Mouse (Mus musculus) kidney, embryonic 16.5 days (tissue): ENCODE measurements at regions not wholly inside any gene's neighbourhood (a gene's known extent, or its start where the extent isn't known, plus 50 kb on each side); places are given as distances from the start of the nearest gene placed in this dataset.

Source experiments
- ATAC-seq: fragments of 200-750 bp; cut with Nextera tagmentation; 2 replicates; pipeline ENCODE4 v1.8.0; 2017; ENCODE audit warnings: moderate TSS enrichment; ENCODE audit not compliant: low FRiP score, low TSS enrichment
- H3K27ac ChIP-seq: fragments of 300-500 bp; sonication (generic); 2 replicates; pipeline ENCODE4 v1.5.1; 2014; ENCODE audit warnings: low read length
- H3K27me3 ChIP-seq: fragments of 300-500 bp; sonication (generic); 2 replicates; pipeline ENCODE4 v1.6.1; 2014; ENCODE audit warnings: low read length, control low read depth, mixed read lengths; ENCODE audit not compliant: insufficient read depth
- H3K36me3 ChIP-seq: fragments of 300-500 bp; sonication (generic); 2 replicates; pipeline ENCODE4 v1.6.1; 2014; ENCODE audit warnings: low read length, control low read depth, mixed read lengths; ENCODE audit not compliant: insufficient read depth
- H3K4me1 ChIP-seq: fragments of 300-500 bp; sonication (generic); 2 replicates; pipeline ENCODE4 v1.6.1; 2014; ENCODE audit warnings: low read length, control low read depth, mixed read lengths; ENCODE audit not compliant: insufficient read depth
- H3K4me2 ChIP-seq: fragments of 300-500 bp; sonication (generic); replicated peaks from 2 replicates; pipeline ENCODE4 v1.6.1; 2014; ENCODE audit warnings: low read depth, low read length
- H3K4me3 ChIP-seq: fragments of 300-500 bp; sonication (generic); 2 replicates; pipeline ENCODE4 v1.5.1; 2014; ENCODE audit warnings: mild to moderate bottlenecking, low read length
- H3K9ac ChIP-seq: fragments of 300-500 bp; sonication (generic); replicated peaks from 2 replicates; pipeline ENCODE4 v1.6.1; 2014; ENCODE audit warnings: low read length
- H3K9me3 ChIP-seq: fragments of 300-500 bp; sonication (generic); 2 replicates; pipeline ENCODE4 v1.6.1; 2016; ENCODE audit warnings: low read length, control low read depth
- WGBS: fragments of 180-500 bp; shearing (Covaris S2); extraction: QIAGEN DNeasy Blood & Tissue Kit; methylation state at CpG from one replicate; pipeline ENCODE4 v1.1.7; 2014; 5-methylcytosine and 5-hydroxymethylcytosine counted together

DNA sequence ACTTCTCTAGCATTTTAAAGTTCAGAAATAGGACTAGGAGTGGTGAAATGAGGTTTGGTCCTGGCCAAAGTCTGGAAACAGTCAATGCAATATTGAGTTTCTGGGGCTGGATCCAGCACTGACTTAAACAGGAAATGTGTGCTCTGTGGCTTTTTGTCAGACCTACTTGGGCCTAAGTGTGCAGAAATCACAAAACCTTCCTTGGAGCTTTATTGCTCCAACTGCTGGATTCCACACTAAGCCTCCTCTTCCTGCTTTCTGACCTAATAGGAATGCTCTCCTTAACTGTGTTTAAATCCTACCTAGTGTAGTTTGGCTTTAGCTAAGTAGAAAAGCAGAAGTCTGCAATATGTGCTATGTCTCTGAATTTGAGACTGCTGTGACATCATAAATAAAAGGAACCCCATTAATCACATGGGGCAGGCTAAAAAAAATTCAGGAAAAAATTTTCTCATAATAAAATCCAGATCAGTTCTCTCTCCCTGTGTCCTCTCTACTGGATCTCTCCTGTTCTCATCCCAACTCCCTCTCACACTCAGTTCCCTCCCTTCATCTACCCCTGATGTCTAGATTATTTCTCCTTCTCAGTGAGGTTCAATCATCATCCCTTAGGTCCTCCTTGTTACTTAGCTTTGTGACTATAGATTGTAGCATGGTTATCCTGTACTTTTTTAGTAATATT lies 268.0 kb upstream of the Col3a1 start:
- Histone ChIP-seq H3K4me2 (no peak overlapping the region), H3K27me3 (no peaks in the 10 kb centered on the region), H3K27ac (no peak overlapping the region), H3K4me1 (no peaks in the 10 kb centered on the region), H3K9me3 (no peaks in the 10 kb centered on the region), H3K9ac (no peak overlapping the region), H3K36me3 (no peaks in the 10 kb centered on the region), H3K4me3 (no peak overlapping the region)
- ATAC-seq = no peak

DNA sequence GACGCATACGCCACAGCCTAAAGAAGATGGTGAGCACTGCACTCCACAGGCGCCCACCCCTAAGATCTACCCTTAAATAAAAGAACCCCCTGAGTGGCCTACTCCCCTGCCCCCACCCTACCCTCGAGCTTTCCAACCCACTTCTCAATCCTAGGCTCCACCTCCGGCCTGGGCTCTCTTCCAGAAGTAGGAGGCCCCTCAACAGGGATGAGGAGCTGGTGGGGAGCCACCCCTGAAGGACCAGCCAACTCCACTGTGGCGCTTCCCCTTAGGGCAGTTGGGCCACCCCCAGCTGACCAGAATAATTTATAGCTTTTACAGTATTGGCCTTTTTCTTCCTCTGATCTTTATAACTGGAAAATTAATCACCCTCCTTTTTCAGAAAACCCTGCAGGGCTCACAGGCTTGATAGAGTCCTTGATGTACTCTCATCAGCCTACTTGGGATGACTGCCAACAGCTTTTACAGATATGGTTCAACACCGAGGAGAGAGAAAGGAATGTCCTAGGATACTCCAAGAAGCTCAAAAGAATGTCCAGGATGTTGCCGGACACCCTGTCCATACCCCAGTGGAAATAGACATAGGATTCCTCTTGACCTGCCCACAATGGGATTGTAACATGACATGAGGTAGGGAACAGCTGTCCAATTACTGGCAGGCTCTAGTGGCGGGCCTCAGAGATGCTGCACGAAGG lies 220.3 kb upstream of the Col3a1 start:
- H3K9ac ChIP-seq = no peak overlapping the region
- H3K4me1 ChIP-seq = no peaks in the 10 kb centered on the region
- H3K27me3 ChIP-seq = no peaks in the 10 kb centered on the region
- H3K4me2 ChIP-seq = no peak overlapping the region
- ATAC-seq = peak; percentile 84
- 72% methylated on average over 10 of the region's 10 CpGs for WGBS
- H3K36me3 ChIP-seq = no peaks in the 10 kb centered on the region
- H3K9me3 ChIP-seq = no peaks in the 10 kb centered on the region
- H3K27ac ChIP-seq = no peak overlapping the region
- H3K4me3 ChIP-seq = no peak overlapping the region

DNA sequence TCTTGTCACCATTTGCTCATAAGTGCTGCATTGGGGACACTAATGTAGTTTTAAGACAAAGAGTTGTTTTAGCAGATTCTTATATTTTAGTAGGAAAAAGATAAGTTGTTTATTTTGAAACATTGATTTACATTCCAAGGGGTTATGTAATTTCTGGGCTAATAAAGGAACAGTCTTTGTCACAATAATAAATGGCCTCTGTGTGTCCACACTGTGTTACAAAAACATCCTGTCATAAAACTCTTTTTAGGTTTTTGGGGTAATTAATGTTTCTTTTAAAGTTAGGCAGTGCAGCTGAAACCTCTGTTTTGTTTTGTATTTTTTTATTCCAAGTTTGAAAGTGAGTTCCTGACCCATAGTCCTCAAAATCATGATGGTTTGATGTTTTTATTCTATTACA lies 210.4 kb upstream of the Col3a1 start:
- peak; percentile 73; the same call in 1 of the 2 replicates for ATAC-seq
- no peaks in the 10 kb centered on the region for H3K36me3 ChIP-seq
- no peak overlapping the region for H3K9ac ChIP-seq
- H3K4me3 ChIP-seq = no peak overlapping the region
- H3K27me3 ChIP-seq = no peaks in the 10 kb centered on the region
- H3K9me3 ChIP-seq = peaks cover 2% of the 10 kb centered on the region; the same call in 1 of the 2 replicates
- H3K27ac ChIP-seq = no peak overlapping the region
- H3K4me1 ChIP-seq = no peaks in the 10 kb centered on the region
- no peak overlapping the region for H3K4me2 ChIP-seq

DNA sequence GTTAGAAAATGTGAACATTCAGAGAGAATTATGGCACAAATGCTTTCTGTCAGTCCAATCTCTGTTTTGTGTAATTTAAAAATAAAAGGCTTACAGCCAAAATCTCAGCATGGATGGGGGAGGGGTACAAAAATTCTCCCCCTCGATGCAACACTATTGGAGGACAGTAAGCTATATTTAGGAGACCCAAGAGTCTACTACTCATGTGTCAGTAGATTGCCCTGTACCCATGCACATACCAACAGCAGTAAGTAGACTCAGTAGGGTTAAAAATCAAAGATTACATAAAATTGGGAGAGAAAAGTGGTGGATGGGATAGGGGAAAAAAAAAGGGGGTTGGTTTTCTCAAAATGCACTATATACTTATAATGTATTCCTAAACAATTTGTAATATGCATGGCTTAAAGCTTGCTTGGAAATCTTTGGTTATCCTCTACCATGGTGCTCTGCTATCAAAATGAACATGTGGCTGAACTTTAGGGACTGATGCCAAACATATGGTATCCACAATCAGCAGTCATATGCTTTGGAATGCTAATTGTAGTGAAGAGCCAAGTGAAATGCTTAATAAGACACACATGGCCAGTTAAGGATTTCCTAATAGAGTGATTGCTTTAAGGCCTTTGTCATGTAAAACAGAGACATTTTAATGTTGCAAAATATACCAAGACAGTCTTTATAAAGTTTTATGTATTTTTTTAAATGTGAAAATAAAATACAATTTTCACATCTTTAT lies 194.8 kb upstream of the Col3a1 start:
- Histone ChIP-seq H3K27ac (no peak overlapping the region), H3K9me3 (no peaks in the 10 kb centered on the region), H3K4me3 (no peak overlapping the region), H3K27me3 (no peaks in the 10 kb centered on the region), H3K9ac (no peak overlapping the region), H3K4me1 (no peaks in the 10 kb centered on the region), H3K36me3 (no peaks in the 10 kb centered on the region), H3K4me2 (no peak overlapping the region)
- WGBS = 59% methylated on average over 1 of the region's 1 CpGs
- ATAC-seq = peak; percentile 23; the same call in 1 of the 2 replicates

DNA sequence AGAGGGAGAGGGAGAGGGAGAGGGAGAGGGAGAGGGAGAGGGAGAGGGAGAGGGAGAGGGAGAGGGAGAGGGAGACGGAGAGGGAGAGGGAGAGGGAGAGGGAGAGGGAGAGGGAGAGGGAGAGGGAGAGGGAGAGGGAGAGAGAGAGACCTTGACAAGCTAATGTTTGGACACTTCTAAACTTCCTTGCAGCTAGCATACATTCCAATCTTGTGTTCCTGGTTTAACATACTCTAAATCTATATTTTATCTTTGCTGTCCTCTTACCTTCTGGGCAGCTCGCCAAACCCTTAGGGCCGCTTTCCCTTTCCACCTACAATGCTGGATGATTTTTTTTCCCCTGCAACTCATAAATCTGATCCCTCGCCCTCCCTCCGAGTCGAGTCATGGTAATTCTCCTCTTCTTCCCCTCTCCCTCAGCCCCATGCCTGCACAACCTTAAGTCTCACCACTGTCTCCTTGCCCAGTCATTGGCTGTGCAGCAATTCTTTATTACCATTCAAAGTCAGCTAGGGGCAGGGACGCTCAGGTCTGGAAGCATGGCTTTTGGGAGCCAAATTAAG lies 176.1 kb upstream of the Col3a1 start:
- no peaks in the 10 kb centered on the region for H3K4me1 ChIP-seq
- no peak overlapping the region for H3K4me2 ChIP-seq
- H3K4me3 ChIP-seq = no peak overlapping the region
- no peaks in the 10 kb centered on the region for H3K27me3 ChIP-seq
- peak; percentile 70; the same call in 1 of the 2 replicates for ATAC-seq
- H3K27ac ChIP-seq = no peak overlapping the region
- H3K36me3 ChIP-seq = no peaks in the 10 kb centered on the region
- H3K9ac ChIP-seq = no peak overlapping the region
- H3K9me3 ChIP-seq = no peaks in the 10 kb centered on the region
- 30% methylated on average over 6 of the region's 7 CpGs for WGBS

DNA sequence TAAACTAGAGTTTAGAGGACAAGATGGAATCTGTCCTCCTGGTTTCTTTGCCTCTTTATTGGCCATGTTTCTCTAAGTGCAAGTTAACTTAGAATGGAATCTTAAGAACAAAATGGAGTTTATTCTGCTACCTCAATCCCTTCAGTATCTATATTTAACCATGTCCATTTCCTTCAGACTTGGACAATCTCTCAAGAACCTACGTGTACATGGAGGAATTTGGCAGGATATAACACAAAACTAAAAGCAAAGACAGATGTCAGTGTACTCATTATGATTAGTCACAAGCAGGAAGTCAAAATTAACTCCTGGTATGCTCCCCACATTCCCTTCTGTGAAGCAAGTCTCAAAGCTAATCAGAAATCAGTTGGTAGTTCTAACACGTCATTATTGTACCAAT lies 164.3 kb upstream of the Col3a1 start:
- no peaks in the 10 kb centered on the region for H3K36me3 ChIP-seq
- no peak for ATAC-seq
- no peaks in the 10 kb centered on the region for H3K9me3 ChIP-seq
- H3K4me2 ChIP-seq = no peak overlapping the region
- WGBS = 66% methylated on average over 2 of the region's 2 CpGs
- no peaks in the 10 kb centered on the region for H3K4me1 ChIP-seq
- no peak overlapping the region for H3K9ac ChIP-seq
- H3K4me3 ChIP-seq = no peak overlapping the region
- no peak overlapping the region for H3K27ac ChIP-seq
- no peaks in the 10 kb centered on the region for H3K27me3 ChIP-seq

DNA sequence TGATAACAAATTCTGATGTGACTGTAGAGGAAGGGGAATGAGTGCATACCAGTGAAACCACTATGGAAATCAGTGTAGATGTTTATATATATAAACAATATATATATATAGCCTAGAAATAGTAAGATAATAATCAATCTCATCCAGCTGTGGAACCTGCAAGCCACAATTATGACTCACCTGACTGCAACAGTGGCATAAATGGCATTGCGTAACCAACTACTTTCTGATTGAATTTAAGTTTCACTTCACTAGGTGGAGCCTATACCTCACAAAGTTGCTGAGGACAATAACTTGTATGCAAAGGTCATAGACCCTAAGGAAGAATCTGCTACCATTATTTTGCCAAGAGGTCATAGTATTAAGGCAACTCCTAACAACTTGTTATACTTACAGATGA lies 129.7 kb upstream of the Col3a1 start:
- no peak for ATAC-seq
- Histone ChIP-seq H3K27me3 (no peaks in the 10 kb centered on the region), H3K9ac (no peak overlapping the region), H3K9me3 (no peaks in the 10 kb centered on the region), H3K4me3 (no peak overlapping the region), H3K36me3 (no peaks in the 10 kb centered on the region), H3K27ac (no peak overlapping the region), H3K4me2 (no peak overlapping the region), H3K4me1 (no peaks in the 10 kb centered on the region)
- 100% methylated on average over 1 of the region's 1 CpGs for WGBS

DNA sequence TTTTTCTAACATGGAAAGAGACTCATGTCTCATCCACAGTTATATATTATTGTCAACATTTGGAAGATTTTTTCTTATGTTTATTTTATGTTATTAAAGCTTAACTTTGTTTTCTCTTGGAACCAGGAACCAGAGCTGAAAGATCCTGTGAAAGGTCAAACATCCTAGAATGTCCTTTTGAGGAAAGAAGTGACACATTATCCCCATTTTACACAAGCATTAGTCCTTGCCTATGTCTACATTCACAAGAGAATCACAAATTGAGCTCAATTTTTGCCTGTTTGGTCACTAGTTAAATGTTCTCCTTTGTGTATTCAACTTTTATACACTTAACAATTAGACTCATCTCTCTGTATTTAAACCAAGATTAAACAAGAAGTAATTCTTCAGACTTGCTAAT lies 126.0 kb upstream of the Col3a1 start:
- H3K4me1 ChIP-seq = no peaks in the 10 kb centered on the region
- H3K27ac ChIP-seq = no peak overlapping the region
- no peaks in the 10 kb centered on the region for H3K9me3 ChIP-seq
- no peaks in the 10 kb centered on the region for H3K27me3 ChIP-seq
- ATAC-seq = no peak
- no peak overlapping the region for H3K4me3 ChIP-seq
- H3K4me2 ChIP-seq = no peak overlapping the region
- H3K9ac ChIP-seq = no peak overlapping the region
- no peaks in the 10 kb centered on the region for H3K36me3 ChIP-seq

DNA sequence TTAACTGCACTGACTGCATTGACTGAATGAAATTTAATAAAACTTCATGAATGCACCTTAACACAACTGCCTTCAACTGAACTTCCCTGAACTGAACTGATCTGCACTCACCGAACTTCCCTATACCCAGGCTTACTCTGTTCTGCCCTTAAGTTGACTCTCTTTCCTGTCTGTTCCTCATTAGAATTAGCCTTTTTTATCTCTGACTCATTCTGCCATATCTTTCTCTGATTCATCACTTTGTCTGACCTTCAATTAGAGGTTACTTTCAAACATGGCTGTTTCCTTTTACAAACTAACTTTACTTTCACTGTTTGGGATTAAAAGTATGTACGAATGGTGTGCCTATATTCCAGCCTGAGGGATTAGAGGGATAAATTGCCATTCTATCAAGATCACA lies 103.4 kb upstream of the Col3a1 start:
- Histone ChIP-seq H3K9ac (no peak overlapping the region), H3K4me3 (no peak overlapping the region), H3K27me3 (no peaks in the 10 kb centered on the region), H3K36me3 (no peaks in the 10 kb centered on the region), H3K9me3 (no peaks in the 10 kb centered on the region), H3K4me1 (no peaks in the 10 kb centered on the region), H3K4me2 (no peak overlapping the region), H3K27ac (no peak overlapping the region)
- no peak for ATAC-seq
- WGBS = 83% methylated on average over 2 of the region's 2 CpGs

DNA sequence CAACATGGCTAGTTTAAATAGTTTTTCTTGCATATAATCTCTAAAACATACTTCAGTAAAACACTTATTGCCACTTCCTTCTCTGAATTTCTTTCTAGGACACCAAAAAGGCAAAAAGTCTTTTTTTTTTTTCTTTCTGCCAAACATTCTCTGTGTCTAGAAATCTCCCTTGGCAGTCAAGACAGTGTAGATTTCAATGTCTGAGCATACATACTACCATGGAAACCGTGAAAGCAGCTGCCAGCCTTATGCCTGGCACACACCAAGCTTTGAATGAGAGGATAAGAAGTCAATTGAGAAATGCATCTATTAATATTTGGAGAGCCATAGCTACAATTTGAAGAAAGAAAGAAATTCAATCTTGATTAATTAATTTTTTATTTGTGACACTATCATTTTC lies 95.1 kb upstream of the Col3a1 start:
- no peaks in the 10 kb centered on the region for H3K9me3 ChIP-seq
- H3K36me3 ChIP-seq = no peaks in the 10 kb centered on the region
- no peak for ATAC-seq
- no peaks in the 10 kb centered on the region for H3K4me1 ChIP-seq
- H3K27me3 ChIP-seq = no peaks in the 10 kb centered on the region
- H3K4me3 ChIP-seq = no peak overlapping the region
- H3K27ac ChIP-seq = no peak overlapping the region
- 64% methylated on average over 1 of the region's 1 CpGs for WGBS
- H3K9ac ChIP-seq = no peak overlapping the region
- no peak overlapping the region for H3K4me2 ChIP-seq
